ENCODE assay signal across 25 mouse cellular contexts in genomic region chr3:80038553-80039129, GRCm38 (mm10).
DNase-seq lines count a peak whose midpoint lies in the region; ATAC-seq and TF ChIP-seq lines count a peak whose summit lies in the region.
"Had no signal": no experiment of that assay in that cellular context is flagged by ENCODE, and none has a peak within 500 bp of the region (broad histone marks: within the 10 kb centered on the region; RNA-seq: fewer than 3 reads in every experiment).

No protein-coding gene starts in this region.

- no peak overlapping the region for H3K4me2 ChIP-seq in heart, embryonic 11.5 days
- H3K4me2 ChIP-seq: embryonic facial prominence, embryonic 15.5 days; hindbrain, embryonic 12.5 days; limb, embryonic 12.5 days; midbrain, embryonic 13.5 days; neural tube, embryonic 15.5 days; stomach, embryonic 15.5 days had no signal

- no peak overlapping the region for H3K9ac ChIP-seq in heart, embryonic 11.5 days (ENCODE audit: low read depth, low read length)
- H3K9ac ChIP-seq: embryonic facial prominence, embryonic 15.5 days; hindbrain, embryonic 12.5 days; limb, embryonic 12.5 days; liver, embryonic 14.5 days; midbrain, embryonic 13.5 days; neural tube, embryonic 15.5 days; stomach, embryonic 15.5 days had no signal

- DNase-seq in heart, adult 18-20 months = peak; percentile 48 to 57
- DNase-seq in brain, embryonic 14.5 days (ENCODE audit: low read depth) = peak; percentile 11
- peak; percentile 11 for DNase-seq in heart, postnatal 25 days (ENCODE audit: low spot score)
- DNase-seq in lung, postnatal 14 days = peak; percentile 22
- no peak for DNase-seq in retina, postnatal 1 day
- DNase-seq in cerebellum, postnatal 14 days = no peak
- DNase-seq in liver = no peak
- DNase-seq: adrenal gland, postnatal 14 days; cerebellum, adult 11 months; cerebellum, postnatal 10 days; kidney, adult 8-10 months; layer of hippocampus, adult 9-11 months; right cerebral cortex, postnatal 25 days; thymus, adult 18-20 months; thymus, postnatal 4 days had no signal

- intact Hi-C loops in heart, postnatal 25 days (cut with DNase I) = no loop called here

- no peak for ATAC-seq in heart, embryonic 11.5 days (replicated peaks; ENCODE audit: insufficient number of reproducible peaks, low FRiP score, low TSS enrichment)
- ATAC-seq: midbrain, embryonic 13.5 days had no signal

- H3K9me3 ChIP-seq in heart, embryonic 11.5 days (replicated peaks; ENCODE audit: control insufficient read depth, low read length) = no peaks in the 10 kb centered on the region
- H3K9me3 ChIP-seq: embryonic facial prominence, embryonic 15.5 days; hindbrain, embryonic 12.5 days; limb, embryonic 12.5 days; midbrain, embryonic 13.5 days; neural tube, embryonic 15.5 days; stomach, embryonic 15.5 days had no signal

- H3K27ac ChIP-seq in heart, embryonic 11.5 days (ENCODE audit: low read depth, low read length) = no peak overlapping the region
- H3K27ac ChIP-seq: embryonic facial prominence, embryonic 15.5 days; hindbrain, embryonic 12.5 days; left cerebral cortex, adult 2 months; limb, embryonic 12.5 days; liver, embryonic 14.5 days; midbrain, embryonic 13.5 days; neural tube, embryonic 15.5 days; stomach, embryonic 15.5 days had no signal

- no peaks in the 10 kb centered on the region for H3K36me3 ChIP-seq in heart, embryonic 11.5 days (ENCODE audit: control insufficient read depth, insufficient read depth, low read length)
- H3K36me3 ChIP-seq: embryonic facial prominence, embryonic 15.5 days; hindbrain, embryonic 12.5 days; limb, embryonic 12.5 days; midbrain, embryonic 13.5 days; neural tube, embryonic 15.5 days; stomach, embryonic 15.5 days had no signal

- H3K4me3 ChIP-seq in heart, embryonic 11.5 days (ENCODE audit: low read depth, low read length) = no peak overlapping the region
- H3K4me3 ChIP-seq: embryonic facial prominence, embryonic 15.5 days; hindbrain, embryonic 12.5 days; left cerebral cortex, adult 2 months; limb, embryonic 12.5 days; midbrain, embryonic 13.5 days; neural tube, embryonic 15.5 days; stomach, embryonic 15.5 days had no signal

- no peak for TF ChIP-seq POLR2A in brain, embryonic 14.5 days (IDR thresholded peaks at IDR 0.05; ENCODE audit: borderline replicate concordance, extremely low read depth, insufficient read depth, insufficient read length, poor library complexity, severe bottlenecking)

- WGBS in heart, embryonic 11.5 days (ENCODE audit: insufficient replicate concordance) = 60% methylated on average over 11 of the region's 11 CpGs

- no peaks in the 10 kb centered on the region for H3K27me3 ChIP-seq in heart, embryonic 11.5 days (ENCODE audit: control insufficient read depth, insufficient read depth, low read length)
- H3K27me3 ChIP-seq: CH12.LX; embryonic facial prominence, embryonic 15.5 days; hindbrain, embryonic 12.5 days; limb, embryonic 12.5 days; midbrain, embryonic 13.5 days; neural tube, embryonic 15.5 days; stomach, embryonic 15.5 days had no signal

- no peak for TF ChIP-seq CTCF in brain, embryonic 14.5 days (IDR thresholded peaks at IDR 0.05; ENCODE audit: borderline replicate concordance, extremely low read depth, insufficient read depth, insufficient read length)

- no peaks in the 10 kb centered on the region for H3K4me1 ChIP-seq in heart, embryonic 11.5 days (ENCODE audit: control insufficient read depth, insufficient read depth, low read length)
- H3K4me1 ChIP-seq: embryonic facial prominence, embryonic 15.5 days; hindbrain, embryonic 12.5 days; limb, embryonic 12.5 days; midbrain, embryonic 13.5 days; neural tube, embryonic 15.5 days; stomach, embryonic 15.5 days had no signal

Comparison
In these comparisons a context has a peak if more than half of its experiments do, and no peak if none do; other contexts are left out.
1. DNase-seq: peak in heart, adult 18-20 months (2 of 2), brain, embryonic 14.5 days (single experiment), heart, postnatal 25 days (single experiment) and lung, postnatal 14 days (single experiment); none in retina, postnatal 1 day (single experiment), cerebellum, postnatal 14 days (0 of 2) and liver (single experiment).